Mouse (Mus musculus): ENCODE results near the gene Capn15. TPM values are rescaled to one million over a fixed set of nuclear protein-coding genes. Genes with fewer than 3 reads are reported as not detected.

The Capn15 gene
- total and polyA plus RNA-seq, 2 experiments from 2014 or later = 6.0 to 7.4 TPM

DNA sequence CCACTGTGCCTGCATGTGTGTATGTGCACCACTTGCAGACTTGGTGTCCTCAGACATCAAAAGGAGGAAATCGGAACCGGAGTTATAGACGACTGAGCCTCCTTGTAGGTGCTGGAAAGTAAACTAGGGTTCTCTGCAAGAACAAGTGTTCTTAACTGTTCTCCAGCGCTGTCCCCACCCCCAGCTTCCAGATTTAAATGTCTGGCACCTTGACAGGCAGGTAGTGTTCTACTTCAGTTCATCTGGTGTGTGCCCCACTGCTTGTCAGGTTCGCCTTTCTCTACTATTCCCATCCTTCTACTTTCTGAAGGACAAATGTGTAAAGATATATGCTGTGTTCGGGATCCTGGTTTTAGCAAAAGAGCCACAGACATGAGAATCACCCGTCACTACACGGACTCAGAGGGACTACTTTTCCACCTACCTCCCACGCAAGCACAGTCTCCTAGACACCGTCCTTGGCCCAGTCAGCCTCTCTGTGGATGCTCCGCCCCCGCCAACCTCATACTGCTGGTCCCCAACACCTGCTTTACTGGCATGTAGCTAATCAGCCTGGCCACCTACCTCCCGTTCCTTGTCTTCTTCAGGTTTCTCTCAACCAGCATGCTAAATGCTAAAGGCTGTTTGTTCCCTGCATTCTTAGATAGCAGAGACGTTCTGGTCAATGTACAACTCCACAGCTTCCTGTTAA is 72.3 kb downstream of the Capn15 start:
- 56% methylated on average over 14 of the region's 14 CpGs for WGBS

DNA sequence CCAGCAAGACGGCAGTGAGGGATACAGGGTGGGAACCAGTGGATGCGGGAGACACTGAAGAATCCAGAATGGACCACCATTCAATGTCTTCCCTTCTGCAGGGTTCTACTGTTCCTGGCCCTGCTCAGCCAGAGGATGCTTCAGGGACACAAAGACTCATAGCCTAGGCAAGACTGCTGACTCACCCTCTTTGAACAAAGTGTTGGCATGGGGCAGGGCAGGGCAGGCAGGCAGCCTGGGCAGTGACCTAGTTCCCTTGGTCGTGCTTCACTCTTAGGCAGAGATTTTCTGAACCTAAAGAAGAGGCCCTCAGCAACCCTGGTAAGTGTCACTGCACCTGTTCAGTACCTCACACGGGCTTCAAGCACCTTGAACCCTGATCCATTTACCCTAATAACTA is 73.8 kb downstream of the Capn15 start:
- Histone ChIP-seq H3K4me3 (ENCODE audit: low read depth, low read length) (no peak overlapping the region), H3K27me3 (ENCODE audit: control insufficient read depth, insufficient read depth, low read length) (no peaks in the 10 kb centered on the region), H3K27ac (ENCODE audit: low read depth) (no peak overlapping the region), H3K4me1 (ENCODE audit: control insufficient read depth, insufficient read depth) (peaks cover 12% of the 10 kb centered on the region; the same call in 1 of the 2 replicates), H3K4me2 (ENCODE audit: low read depth, low read length) (no peak overlapping the region), H3K36me3 (replicated peaks; ENCODE audit: control insufficient read depth, insufficient read depth, low read length) (no peaks in the 10 kb centered on the region), H3K9me3 (replicated peaks; ENCODE audit: control insufficient read depth, low read length) (no peaks in the 10 kb centered on the region), H3K9ac (replicated peaks; ENCODE audit: low read depth, low read length) (no peak overlapping the region)
- ATAC-seq (ENCODE audit: insufficient read depth, low read depth) = no peak
- 83% methylated on average over 4 of the region's 4 CpGs for WGBS
- DNase-seq (ENCODE audit: low spot score) = no peak
- TF ChIP-seq CTCF (IDR thresholded peaks at IDR 0.05; ENCODE audit: low read depth) (no peak), EP300 (IDR thresholded peaks at IDR 0.05; ENCODE audit: low read depth) (no peak)

More for the DNA sequence above, 72.3 kb downstream of the Capn15 start:
- H3K4me2 ChIP-seq (ENCODE audit: low read depth, low read length) = peak overlapping the region; percentile 41
- no peak for ATAC-seq (ENCODE audit: insufficient read depth, low read depth)
- peak overlapping the region; percentile 71 for H3K27ac ChIP-seq (ENCODE audit: low read depth)
- H3K27me3 ChIP-seq (ENCODE audit: control insufficient read depth, insufficient read depth, low read length) = no peaks in the 10 kb centered on the region
- TF ChIP-seq EP300 (IDR thresholded peaks at IDR 0.05; ENCODE audit: low read depth) = no peak
- TF ChIP-seq CTCF (IDR thresholded peaks at IDR 0.05; ENCODE audit: low read depth) = no peak
- H3K9ac ChIP-seq (replicated peaks; ENCODE audit: low read depth, low read length) = no peak overlapping the region; the same call in 1 of the 2 replicates
- no peak for DNase-seq (ENCODE audit: low spot score)
- peak overlapping the region; percentile 7; the same call in 1 of the 2 replicates for H3K4me3 ChIP-seq (ENCODE audit: low read depth, low read length)
- H3K36me3 ChIP-seq (replicated peaks; ENCODE audit: control insufficient read depth, insufficient read depth, low read length) = no peaks in the 10 kb centered on the region
- H3K9me3 ChIP-seq (replicated peaks; ENCODE audit: control insufficient read depth, low read length) = no peaks in the 10 kb centered on the region
- peaks cover 16% of the 10 kb centered on the region for H3K4me1 ChIP-seq (ENCODE audit: control insufficient read depth, insufficient read depth)

Other genes with a start within 250 kb of the Capn15 start
Only the 30 nearest of the 32 such genes appear.
- gene Narfl, start 212.0 kb downstream of the Capn15 start, total RNA-seq (2014; rRNA removed; ENCODE audit: low replicate concordance) = 36.8 and 86.7 TPM in 2 replicates
- 45.1 and 47.7 TPM in 2 replicates for gene Narfl, start 212.0 kb downstream of the Capn15 start, polyA plus RNA-seq (2015; fragmentation: Nextera tagmentation; extraction: Ambion mirVana)
- gene Haghl, start 200.1 kb downstream of the Capn15 start, total RNA-seq (2014; rRNA removed; ENCODE audit: low replicate concordance) = 50.3 and 59.4 TPM in 2 replicates
- 46.1 and 47.7 TPM in 2 replicates for gene Haghl, start 200.1 kb downstream of the Capn15 start, polyA plus RNA-seq (2015; fragmentation: Nextera tagmentation; extraction: Ambion mirVana)
- not detected in 2 replicates for gene Ccdc78, start 199.2 kb downstream of the Capn15 start, total RNA-seq (2014; rRNA removed; ENCODE audit: low replicate concordance)
- gene Ccdc78, start 199.2 kb downstream of the Capn15 start, polyA plus RNA-seq (2015; fragmentation: Nextera tagmentation; extraction: Ambion mirVana) = 0.12 and 0.55 TPM in 2 replicates
- gene Fam173a, start 192.9 kb downstream of the Capn15 start, total RNA-seq (2014; rRNA removed; ENCODE audit: low replicate concordance) = 32.0 and 32.5 TPM in 2 replicates
- gene Fam173a, start 192.9 kb downstream of the Capn15 start, polyA plus RNA-seq (2015; fragmentation: Nextera tagmentation; extraction: Ambion mirVana) = 55.6 and 63.1 TPM in 2 replicates
- not detected in 2 replicates for gene AC134908.4, start 190.1 kb downstream of the Capn15 start, total RNA-seq (2014; rRNA removed; ENCODE audit: low replicate concordance)
- gene AC134908.4, start 190.1 kb downstream of the Capn15 start, polyA plus RNA-seq (2015; fragmentation: Nextera tagmentation; extraction: Ambion mirVana) = 0.66 TPM in 1 of 2 replicates, not detected in the other
- 38.5 and 75.3 TPM in 2 replicates for gene Metrn, start 188.7 kb downstream of the Capn15 start, total RNA-seq (2014; rRNA removed; ENCODE audit: low replicate concordance)
- 18.2 and 21.0 TPM in 2 replicates for gene Metrn, start 188.7 kb downstream of the Capn15 start, polyA plus RNA-seq (2015; fragmentation: Nextera tagmentation; extraction: Ambion mirVana)
- gene Fbxl16, start 176.7 kb downstream of the Capn15 start, total RNA-seq (2014; rRNA removed; ENCODE audit: low replicate concordance) = 2.1 TPM in 1 of 2 replicates, not detected in the other
- 0.25 and 0.48 TPM in 2 replicates for gene Fbxl16, start 176.7 kb downstream of the Capn15 start, polyA plus RNA-seq (2015; fragmentation: Nextera tagmentation; extraction: Ambion mirVana)
- gene Wdr24, start 162.2 kb downstream of the Capn15 start, total RNA-seq (2014; rRNA removed; ENCODE audit: low replicate concordance) = 13.3 and 20.8 TPM in 2 replicates
- gene Wdr24, start 162.2 kb downstream of the Capn15 start, polyA plus RNA-seq (2015; fragmentation: Nextera tagmentation; extraction: Ambion mirVana) = 9.6 and 10.5 TPM in 2 replicates
- gene Jmjd8, start 156.9 kb downstream of the Capn15 start, total RNA-seq (2014; rRNA removed; ENCODE audit: low replicate concordance) = 32.2 and 34.6 TPM in 2 replicates
- gene Jmjd8, start 156.9 kb downstream of the Capn15 start, polyA plus RNA-seq (2015; fragmentation: Nextera tagmentation; extraction: Ambion mirVana) = 26.1 and 26.2 TPM in 2 replicates
- 115 and 154 TPM in 2 replicates for gene Stub1, start 152.4 kb downstream of the Capn15 start, total RNA-seq (2014; rRNA removed; ENCODE audit: low replicate concordance)
- 212 and 219 TPM in 2 replicates for gene Stub1, start 152.4 kb downstream of the Capn15 start, polyA plus RNA-seq (2015; fragmentation: Nextera tagmentation; extraction: Ambion mirVana)
- gene Rhbdl1, start 148.5 kb downstream of the Capn15 start, total RNA-seq (2014; rRNA removed; ENCODE audit: low replicate concordance) = 1.7 and 2.3 TPM in 2 replicates
- gene Rhbdl1, start 148.5 kb downstream of the Capn15 start, polyA plus RNA-seq (2015; fragmentation: Nextera tagmentation; extraction: Ambion mirVana) = 1.7 and 2.2 TPM in 2 replicates
- gene Gm20683, start 144.0 kb downstream of the Capn15 start, total RNA-seq (2014; rRNA removed; ENCODE audit: low replicate concordance) = 3.8 TPM in 1 of 2 replicates, not detected in the other
- 1.5 and 1.8 TPM in 2 replicates for gene Gm20683, start 144.0 kb downstream of the Capn15 start, polyA plus RNA-seq (2015; fragmentation: Nextera tagmentation; extraction: Ambion mirVana)
- gene Rhot2, start 140.9 kb downstream of the Capn15 start, total RNA-seq (2014; rRNA removed; ENCODE audit: low replicate concordance) = 88.2 and 116 TPM in 2 replicates
- 27.1 and 27.5 TPM in 2 replicates for gene Rhot2, start 140.9 kb downstream of the Capn15 start, polyA plus RNA-seq (2015; fragmentation: Nextera tagmentation; extraction: Ambion mirVana)
- gene Wdr90, start 124.3 kb downstream of the Capn15 start, total RNA-seq (2014; rRNA removed; ENCODE audit: low replicate concordance) = 19.3 and 36.7 TPM in 2 replicates
- gene Wdr90, start 124.3 kb downstream of the Capn15 start, polyA plus RNA-seq (2015; fragmentation: Nextera tagmentation; extraction: Ambion mirVana) = 3.1 and 4.2 TPM in 2 replicates
- 202 and 225 TPM in 2 replicates for gene Mcrip2, start 117.0 kb downstream of the Capn15 start, total RNA-seq (2014; rRNA removed; ENCODE audit: low replicate concordance)
- gene Mcrip2, start 117.0 kb downstream of the Capn15 start, polyA plus RNA-seq (2015; fragmentation: Nextera tagmentation; extraction: Ambion mirVana) = 346 and 357 TPM in 2 replicates
- gene Mettl26, start 110.7 kb downstream of the Capn15 start, total RNA-seq (2014; rRNA removed; ENCODE audit: low replicate concordance) = 23.1 and 28.1 TPM in 2 replicates
- gene Mettl26, start 110.7 kb downstream of the Capn15 start, polyA plus RNA-seq (2015; fragmentation: Nextera tagmentation; extraction: Ambion mirVana) = 27.8 and 28.0 TPM in 2 replicates
- gene Wfikkn1, start 104.9 kb downstream of the Capn15 start, total RNA-seq (2014; rRNA removed; ENCODE audit: low replicate concordance) = not detected in 2 replicates
- 0.07 and 0.11 TPM in 2 replicates for gene Wfikkn1, start 104.9 kb downstream of the Capn15 start, polyA plus RNA-seq (2015; fragmentation: Nextera tagmentation; extraction: Ambion mirVana)
- 11.4 and 22.5 TPM in 2 replicates for gene Rab40c, start 66.1 kb downstream of the Capn15 start, total RNA-seq (2014; rRNA removed; ENCODE audit: low replicate concordance)
- 10.3 and 10.4 TPM in 2 replicates for gene Rab40c, start 66.1 kb downstream of the Capn15 start, polyA plus RNA-seq (2015; fragmentation: Nextera tagmentation; extraction: Ambion mirVana)
- 67.9 and 88.0 TPM in 2 replicates for gene Pigq, start 40.9 kb downstream of the Capn15 start, total RNA-seq (2014; rRNA removed; ENCODE audit: low replicate concordance)
- gene Pigq, start 40.9 kb downstream of the Capn15 start, polyA plus RNA-seq (2015; fragmentation: Nextera tagmentation; extraction: Ambion mirVana) = 46.4 and 47.2 TPM in 2 replicates
- gene Nhlrc4, start 40.8 kb downstream of the Capn15 start, total RNA-seq (2014; rRNA removed; ENCODE audit: low replicate concordance) = not detected in 2 replicates
- 0.19 TPM in 1 of 2 replicates, not detected in the other for gene Nhlrc4, start 40.8 kb downstream of the Capn15 start, polyA plus RNA-seq (2015; fragmentation: Nextera tagmentation; extraction: Ambion mirVana)
- not detected in 2 replicates for gene A930017K11Rik, start 33.2 kb downstream of the Capn15 start, total RNA-seq (2014; rRNA removed; ENCODE audit: low replicate concordance)
- gene A930017K11Rik, start 33.2 kb downstream of the Capn15 start, polyA plus RNA-seq (2015; fragmentation: Nextera tagmentation; extraction: Ambion mirVana) = not detected in 2 replicates
- 7.9 and 12.4 TPM in 2 replicates for gene Rab11fip3, start 83.8 kb upstream of the Capn15 start, total RNA-seq (2014; rRNA removed; ENCODE audit: low replicate concordance)
- 6.1 and 8.7 TPM in 2 replicates for gene Rab11fip3, start 83.8 kb upstream of the Capn15 start, polyA plus RNA-seq (2015; fragmentation: Nextera tagmentation; extraction: Ambion mirVana)
- gene Decr2, start 104.5 kb upstream of the Capn15 start, total RNA-seq (2014; rRNA removed; ENCODE audit: low replicate concordance) = 35.3 and 44.6 TPM in 2 replicates
- gene Decr2, start 104.5 kb upstream of the Capn15 start, polyA plus RNA-seq (2015; fragmentation: Nextera tagmentation; extraction: Ambion mirVana) = 35.3 and 36.6 TPM in 2 replicates
- gene Nme4, start 109.8 kb upstream of the Capn15 start, total RNA-seq (2014; rRNA removed; ENCODE audit: low replicate concordance) = 28.5 and 60.6 TPM in 2 replicates
- 26.5 and 27.5 TPM in 2 replicates for gene Nme4, start 109.8 kb upstream of the Capn15 start, polyA plus RNA-seq (2015; fragmentation: Nextera tagmentation; extraction: Ambion mirVana)
- gene Tmem8, start 127.5 kb upstream of the Capn15 start, total RNA-seq (2014; rRNA removed; ENCODE audit: low replicate concordance) = 2.1 and 2.5 TPM in 2 replicates
- 0.51 and 0.69 TPM in 2 replicates for gene Tmem8, start 127.5 kb upstream of the Capn15 start, polyA plus RNA-seq (2015; fragmentation: Nextera tagmentation; extraction: Ambion mirVana)
- 213 and 275 TPM in 2 replicates for gene Mrpl28, start 137.7 kb upstream of the Capn15 start, total RNA-seq (2014; rRNA removed; ENCODE audit: low replicate concordance)
- 222 and 226 TPM in 2 replicates for gene Mrpl28, start 137.7 kb upstream of the Capn15 start, polyA plus RNA-seq (2015; fragmentation: Nextera tagmentation; extraction: Ambion mirVana)
- gene Axin1, start 152.9 kb upstream of the Capn15 start, total RNA-seq (2014; rRNA removed; ENCODE audit: low replicate concordance) = 15.9 and 21.2 TPM in 2 replicates
- 3.3 and 4.2 TPM in 2 replicates for gene Axin1, start 152.9 kb upstream of the Capn15 start, polyA plus RNA-seq (2015; fragmentation: Nextera tagmentation; extraction: Ambion mirVana)
- gene Pdia2, start 213.3 kb upstream of the Capn15 start, total RNA-seq (2014; rRNA removed; ENCODE audit: low replicate concordance) = 0.85 TPM in 1 of 2 replicates, not detected in the other
- gene Pdia2, start 213.3 kb upstream of the Capn15 start, polyA plus RNA-seq (2015; fragmentation: Nextera tagmentation; extraction: Ambion mirVana) = 0.10 TPM in 1 of 2 replicates, not detected in the other
- gene Rgs11, start 217.2 kb upstream of the Capn15 start, total RNA-seq (2014; rRNA removed; ENCODE audit: low replicate concordance) = 1.5 and 6.4 TPM in 2 replicates
- 1.2 and 1.5 TPM in 2 replicates for gene Rgs11, start 217.2 kb upstream of the Capn15 start, polyA plus RNA-seq (2015; fragmentation: Nextera tagmentation; extraction: Ambion mirVana)
- 0.58 and 1.9 TPM in 2 replicates for gene Arhgdig, start 222.0 kb upstream of the Capn15 start, total RNA-seq (2014; rRNA removed; ENCODE audit: low replicate concordance)
- gene Arhgdig, start 222.0 kb upstream of the Capn15 start, polyA plus RNA-seq (2015; fragmentation: Nextera tagmentation; extraction: Ambion mirVana) = 1.4 TPM in 2 replicates